Mouse (Mus musculus) megakaryocyte, adult 5-6 weeks (primary cell): Measurements from ENCODE around the gene Cd276. TPM values are rescaled to one million over a fixed set of nuclear protein-coding genes. Genes with fewer than 3 reads are reported as not detected.

ENCODE experiments used
- ATAC-seq: 2 replicates; pipeline ENCODE4 v1.8.0; 2016; ENCODE audit warnings: mild to moderate bottlenecking, inconsistent platforms; ENCODE audit not compliant: poor library complexity, severe bottlenecking
- total RNA-seq, 2 experiments: library from RNA; stranded (forward) in 1 of 2; stranded (reverse) in 1 of 2; fragments of 153-499, 151-499 nt in 1 of 2; fragments of 221-1000, 200-1000 nt in 1 of 2; gene quantifications; 2 replicates each; pipeline versions ENCODE4 v1.2.3 to v1.2.4; 2015 to 2017

Gene Cd276
- total RNA-seq, 2 experiments from 2014 or later, result 0.40 TPM

GRCm38 (mm10) chr9:58552083-58552482, 3.2 kb downstream of the Cd276 start:
- ATAC-seq, result peak; percentile 71

GRCm38 (mm10) chr9:58550928-58551327, 4.3 kb downstream of the Cd276 start:
- ATAC-seq, result no peak

- no peak for ATAC-seq
Observed at GRCm38 (mm10) chr9:58549694-58550093, 5.5 kb downstream of the Cd276 start.

GRCm38 (mm10) chr9:58548897-58549296, 6.3 kb downstream of the Cd276 start:
- peak; percentile 75 for ATAC-seq

- ATAC-seq, result no peak
Observed at GRCm38 (mm10) chr9:58546630-58547360, 8.4 kb downstream of the Cd276 start.

GRCm38 (mm10) chr9:58545428-58545827, 9.8 kb downstream of the Cd276 start:
- no peak for ATAC-seq

- 0 out of 2 replicates have a peak, but pooled peaks have one; percentile 26 for ATAC-seq
Observed at GRCm38 (mm10) chr9:58544879-58545324, 10.3 kb downstream of the Cd276 start.

- peak; percentile 47 for ATAC-seq
Observed at GRCm38 (mm10) chr9:58541895-58542338, 13.3 kb downstream of the Cd276 start.

- peak; percentile 47 for ATAC-seq
Observed at GRCm38 (mm10) chr9:58539886-58540285, 15.4 kb downstream of the Cd276 start.

- peak; percentile 57 for ATAC-seq
Observed at GRCm38 (mm10) chr9:58537774-58538173, 17.5 kb downstream of the Cd276 start.

- peak; percentile 58 for ATAC-seq
Observed at GRCm38 (mm10) chr9:58535447-58536134, 19.6 kb downstream of the Cd276 start.

GRCm38 (mm10) chr9:58534766-58535165, 20.5 kb downstream of the Cd276 start:
- ATAC-seq, result peak; percentile 61

- no peak for ATAC-seq
Observed at GRCm38 (mm10) chr9:58533322-58533721, 21.9 kb downstream of the Cd276 start.

- ATAC-seq, result no peak
Observed at GRCm38 (mm10) chr9:58532236-58532635, 23.0 kb downstream of the Cd276 start.

GRCm38 (mm10) chr9:58530407-58530806, 24.8 kb downstream of the Cd276 start:
- ATAC-seq, result no peak

GRCm38 (mm10) chr9:58527841-58528240, 27.4 kb downstream of the Cd276 start:
- ATAC-seq, result no peak

- no peak for ATAC-seq
Observed at GRCm38 (mm10) chr9:58525108-58525507, 30.1 kb downstream of the Cd276 start.

GRCm38 (mm10) chr9:58521883-58522423, 33.3 kb downstream of the Cd276 start:
- ATAC-seq, result no peak

- ATAC-seq, result no peak
Observed at GRCm38 (mm10) chr9:58520816-58521581, 34.2 kb downstream of the Cd276 start.

GRCm38 (mm10) chr9:58519953-58520352, 35.3 kb downstream of the Cd276 start:
- no peak for ATAC-seq
